Mouse (Mus musculus) adrenal gland, adult 18-20 months (tissue): ENCODE measurements at regions not wholly inside any gene's neighbourhood (a gene's known extent, or its start where the extent isn't known, plus 50 kb on each side); places are given as distances from the start of the nearest gene placed in this dataset.
A peak's percentile ranks its signal among the peaks of the same experiment; 100 is the strongest.

Experiments
- DNase-seq, 2 experiments: peaks; one replicate each; pipeline ENCODE4 v3.0.0; 2021 to 2022; ENCODE audit warnings: low spot score in 2 of 2

- peak; percentile 33 to 34 for DNase-seq
Observed at GRCm38 (mm10) chr13:31207709-31208108, 233.7 kb downstream of the Gm5447 start.

DNA sequence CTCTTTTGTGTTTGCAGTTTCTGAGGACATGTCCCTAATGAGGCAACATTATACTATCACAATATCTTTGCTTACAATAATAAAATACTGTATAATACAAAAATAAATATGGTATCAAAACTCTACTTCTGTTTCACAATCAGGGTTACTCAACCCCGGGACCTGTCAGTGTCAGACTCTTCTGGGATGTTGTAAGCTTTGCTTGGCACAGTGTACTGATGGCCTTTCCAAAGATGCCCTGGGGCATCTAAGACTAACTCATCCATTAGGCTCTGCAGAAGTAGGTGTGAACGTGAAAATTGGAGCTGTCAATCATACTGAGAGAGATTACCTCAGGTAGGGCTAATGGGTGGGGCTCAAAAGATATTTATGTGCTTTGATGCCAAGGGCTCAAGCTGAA is 249.0 kb downstream of the Gm5447 start:
- no peak for DNase-seq

DNA sequence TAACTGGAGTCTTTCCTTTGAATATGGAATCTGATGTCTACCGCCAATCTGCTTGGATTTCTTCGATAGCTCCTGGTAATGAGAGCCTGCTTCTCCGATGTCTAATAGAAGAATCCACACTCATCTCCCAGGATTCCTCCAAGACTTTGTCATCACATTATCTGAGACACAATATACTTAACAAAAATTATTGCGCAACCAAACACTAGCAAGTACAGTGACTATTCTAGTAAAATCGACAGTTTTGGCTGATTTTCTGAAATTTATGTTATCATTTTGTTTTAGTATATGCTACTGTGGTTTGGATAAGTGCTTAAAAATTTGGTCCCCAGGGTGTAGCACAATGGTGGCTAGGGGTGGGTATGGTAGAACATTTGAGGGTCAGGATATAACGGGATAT is 266.5 kb downstream of the Gm5447 start:
- no peak for DNase-seq

DNA sequence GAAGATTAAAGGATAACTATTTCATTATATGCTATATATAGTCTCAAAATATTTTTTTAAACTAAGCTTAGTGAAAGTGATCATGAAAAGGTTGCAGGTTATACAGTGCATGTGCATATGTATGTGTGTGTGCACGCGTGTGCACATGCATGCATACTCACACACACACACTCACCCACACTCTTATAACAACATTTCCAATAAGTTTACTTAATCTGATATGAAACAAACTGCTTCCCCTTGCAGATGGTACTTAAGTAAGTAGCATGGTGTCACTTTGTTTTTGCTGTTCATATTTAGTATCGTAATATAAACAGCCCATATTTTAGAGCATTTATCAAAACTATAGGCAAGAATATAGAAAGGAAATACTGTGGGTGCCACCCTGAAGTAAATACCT is 275.0 kb downstream of the Gm5447 start:
- DNase-seq: no peak

- DNase-seq: no peak
Observed at GRCm38 (mm10) chr13:31249525-31249924, 275.5 kb downstream of the Gm5447 start.

GRCm38 (mm10) chr13:31254016-31254415 is 280.0 kb downstream of the Gm5447 start:
- DNase-seq: no peak

- DNase-seq: no peak
Observed at GRCm38 (mm10) chr13:31254744-31255143, 280.7 kb downstream of the Gm5447 start.

- DNase-seq: no peak
Observed at GRCm38 (mm10) chr13:31255506-31255905, 281.5 kb downstream of the Gm5447 start.

DNA sequence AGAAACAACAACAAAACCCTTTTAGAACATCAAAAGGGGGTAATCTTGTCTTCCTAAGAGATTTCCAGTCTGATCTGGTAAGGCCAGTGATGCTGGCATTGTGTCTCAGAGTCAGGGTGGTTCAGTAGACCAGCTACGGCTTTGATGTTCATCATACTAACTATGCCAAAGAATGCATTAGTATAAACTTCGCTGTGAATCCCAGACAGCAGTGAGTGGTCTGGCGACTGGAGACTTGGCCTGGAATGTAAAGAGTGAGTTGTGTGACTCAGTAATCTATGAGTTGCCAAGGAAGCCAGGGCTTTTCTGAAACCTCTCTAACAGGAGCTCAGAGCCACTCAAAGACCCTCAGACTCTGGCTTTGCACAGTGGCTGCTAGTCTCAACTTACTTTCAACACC is 288.1 kb upstream of the Foxq1 start:
- no peak for DNase-seq

GRCm38 (mm10) chr13:31276005-31276644 is 279.8 kb upstream of the Foxq1 start:
- no peak for DNase-seq

DNA sequence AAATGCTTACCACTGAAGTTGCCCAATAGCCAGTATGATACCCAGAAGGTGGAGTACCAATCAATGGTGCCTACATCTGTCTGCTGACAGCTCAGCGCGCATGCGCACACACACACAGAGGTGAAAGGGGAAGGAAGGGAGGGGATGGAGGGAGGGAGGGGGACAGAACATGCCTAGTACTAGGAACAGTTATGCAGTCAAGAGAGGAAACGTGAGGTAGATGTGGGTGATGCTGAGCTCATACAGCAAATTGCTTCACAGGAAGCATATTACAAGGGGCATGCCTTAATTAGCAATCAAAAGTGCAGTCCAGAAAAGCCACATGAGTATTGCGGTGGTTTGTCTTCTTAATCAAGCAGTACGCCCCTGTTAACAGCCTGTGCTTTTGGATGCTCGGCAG is 265.3 kb upstream of the Foxq1 start:
- DNase-seq: no peak

DNA sequence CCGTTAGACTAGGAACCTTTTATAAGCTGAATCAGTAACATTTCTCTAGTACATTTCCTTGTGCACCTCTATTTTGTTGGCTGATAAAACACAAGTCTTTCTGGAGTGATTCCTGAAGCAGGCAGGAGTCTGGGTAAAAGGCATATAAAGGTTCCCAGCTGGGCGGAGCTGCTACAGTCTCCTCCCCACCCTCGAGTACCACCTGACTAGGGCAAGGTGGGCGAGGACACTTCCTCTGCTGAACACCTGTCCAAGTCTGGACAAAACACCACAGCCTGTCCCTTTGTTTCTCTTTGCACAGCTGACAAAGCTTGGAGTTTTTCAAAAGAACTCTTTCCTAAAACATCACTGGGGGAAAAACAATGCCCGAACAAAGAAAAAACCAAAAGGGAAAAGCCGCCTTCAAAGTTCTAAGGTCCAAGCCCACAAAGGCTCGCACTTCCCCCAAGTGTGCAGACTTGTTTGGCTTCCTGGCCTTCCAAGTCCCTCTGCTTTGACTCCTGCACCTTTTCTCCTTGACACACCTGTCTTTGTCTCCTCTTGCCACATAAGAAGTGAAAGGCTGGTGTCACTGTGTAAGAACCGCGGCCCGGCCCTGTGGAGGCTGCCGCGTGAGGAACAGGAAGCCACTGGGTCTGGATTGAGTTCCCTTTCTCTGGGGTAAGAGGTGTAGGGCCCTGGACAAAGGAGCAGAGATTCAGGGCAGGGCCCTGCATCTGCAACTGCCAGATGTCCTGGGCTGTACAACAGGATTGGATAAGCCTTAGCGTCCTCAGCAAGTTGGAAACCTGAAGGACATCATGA is 263.1 kb upstream of the Foxq1 start:
- DNase-seq: no peak

GRCm38 (mm10) chr13:31294011-31294410 is 261.9 kb upstream of the Foxq1 start:
- no peak for DNase-seq

- no peak for DNase-seq
Observed at GRCm38 (mm10) chr13:31303194-31303593, 252.7 kb upstream of the Foxq1 start.

GRCm38 (mm10) chr13:31304286-31304865 is 251.6 kb upstream of the Foxq1 start:
- DNase-seq: no peak

GRCm38 (mm10) chr13:31309083-31309621 is 246.8 kb upstream of the Foxq1 start:
- no peak for DNase-seq

DNA sequence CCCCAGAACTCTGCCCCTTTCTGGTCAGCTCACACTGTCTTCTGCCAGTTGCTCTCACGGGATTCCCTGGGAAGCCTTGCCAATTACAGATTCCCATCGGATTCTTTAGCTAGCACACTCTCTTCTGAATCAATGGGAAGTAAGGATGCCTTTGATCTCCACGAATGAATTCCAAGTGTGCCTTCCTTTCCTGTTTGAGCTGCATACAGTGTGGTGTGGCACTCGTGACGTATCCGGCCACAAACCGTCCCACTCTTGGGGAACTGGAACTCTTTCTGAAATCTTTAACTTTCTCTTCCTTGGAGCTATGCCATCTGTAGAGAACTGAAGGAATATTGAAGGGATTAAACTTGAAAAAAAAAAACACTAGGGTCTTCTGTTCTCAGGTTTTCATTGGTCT is 243.2 kb upstream of the Foxq1 start:
- no peak for DNase-seq

GRCm38 (mm10) chr13:31313821-31314220 is 242.1 kb upstream of the Foxq1 start:
- DNase-seq: no peak

DNA sequence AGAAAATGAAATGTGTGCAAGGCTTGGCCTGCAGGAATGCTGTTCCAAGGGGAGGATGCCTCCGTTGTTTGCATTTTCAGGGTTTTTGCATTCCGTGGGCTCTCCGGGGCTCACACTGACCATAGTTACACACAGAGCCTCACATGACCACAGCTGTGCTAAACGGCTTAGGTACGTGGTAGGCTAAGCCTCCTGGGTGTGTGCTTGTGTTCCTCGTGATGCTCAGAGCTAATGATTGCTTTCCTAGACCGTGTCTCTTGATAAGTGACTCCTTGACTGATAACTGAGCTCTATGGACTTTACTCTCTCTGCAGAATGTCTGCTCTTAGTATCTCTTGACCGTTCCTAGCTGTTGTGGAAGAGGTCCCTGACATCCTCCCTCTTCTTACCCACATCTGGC is 238.9 kb upstream of the Foxq1 start:
- no peak for DNase-seq

- no peak for DNase-seq
Observed at GRCm38 (mm10) chr13:31318008-31318407, 237.9 kb upstream of the Foxq1 start.

- no peak for DNase-seq
Observed at GRCm38 (mm10) chr13:31321411-31321810, 234.5 kb upstream of the Foxq1 start.

DNA sequence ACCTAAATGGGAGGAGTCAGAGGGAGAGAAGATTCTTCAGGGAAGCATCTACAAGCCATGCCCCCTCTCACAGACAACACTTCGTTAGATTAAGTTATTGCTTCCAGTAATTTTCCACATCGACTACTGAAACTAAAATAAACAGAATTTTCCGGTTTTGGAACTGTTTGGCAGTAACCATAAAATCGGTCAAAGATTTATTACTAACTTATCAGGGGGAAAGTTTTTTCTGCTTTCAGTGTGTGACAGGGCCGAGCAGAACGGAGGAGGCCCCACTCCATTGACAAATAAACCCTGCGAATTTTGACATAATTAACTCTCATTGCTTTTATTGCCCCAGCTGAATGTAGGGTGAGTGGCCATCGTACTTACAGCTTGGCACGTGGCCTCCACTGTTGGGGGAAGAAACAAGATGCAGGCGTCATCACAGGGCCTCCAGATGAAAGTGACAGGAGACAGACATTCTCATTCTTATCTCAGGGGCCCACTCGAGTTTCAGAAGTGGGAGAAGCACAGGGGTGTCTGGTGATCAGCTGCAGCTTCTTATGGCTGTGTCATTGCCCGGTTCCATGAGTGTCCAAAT is 229.6 kb upstream of the Foxq1 start:
- DNase-seq: no peak
